Mouse (Mus musculus) cortical plate, adult 2 months (tissue): ENCODE measurements around the gene Csgalnact2. TPM values are rescaled to one million over a fixed set of nuclear protein-coding genes. Genes with fewer than 3 reads are reported as not detected.

Experiments
- H3K27ac ChIP-seq: fragments of 200-500 bp; 2 replicates; pipeline ENCODE4 v1.5.1; 2012; ENCODE audit warnings: low read length, control low read depth, inconsistent platforms; ENCODE audit not compliant: insufficient read depth
- H3K4me1 ChIP-seq: fragments of 200-500 bp; 2 replicates; pipeline ENCODE4 v1.6.1; 2011; ENCODE audit warnings: low read length; ENCODE audit not compliant: control insufficient read depth, insufficient read depth
- H3K4me3 ChIP-seq: fragments of 200-500 bp; 2 replicates; pipeline ENCODE4 v1.5.1; 2011; ENCODE audit warnings: mild to moderate bottlenecking, low read length, control low read depth; ENCODE audit not compliant: insufficient read depth
- CTCF ChIP-seq: fragments of 200-500 bp; IDR thresholded peaks from 2 replicates; pipeline ENCODE4 v1.5.1; 2011; ENCODE audit warnings: mild to moderate bottlenecking, control low read depth, low read length; ENCODE audit not compliant: insufficient read depth; ENCODE audit errors: extremely low read depth
- POLR2A ChIP-seq: fragments of 200-500 bp; IDR thresholded peaks from 2 replicates; pipeline ENCODE4 v1.6.1; 2011; ENCODE audit warnings: mild to moderate bottlenecking, low read length, control low read depth; ENCODE audit not compliant: insufficient read depth; ENCODE audit errors: extremely low read depth
- polyA plus RNA-seq: library from polyadenylated mRNA; depleted of rRNA; stranded (reverse); fragments of >200 nt; gene quantifications from 2 replicates; pipeline ENCODE4 v1.2.3, GENCODE M21; 2012

Gene Csgalnact2
- polyA plus RNA-seq, 1 experiment = 9.1 TPM

DNA sequence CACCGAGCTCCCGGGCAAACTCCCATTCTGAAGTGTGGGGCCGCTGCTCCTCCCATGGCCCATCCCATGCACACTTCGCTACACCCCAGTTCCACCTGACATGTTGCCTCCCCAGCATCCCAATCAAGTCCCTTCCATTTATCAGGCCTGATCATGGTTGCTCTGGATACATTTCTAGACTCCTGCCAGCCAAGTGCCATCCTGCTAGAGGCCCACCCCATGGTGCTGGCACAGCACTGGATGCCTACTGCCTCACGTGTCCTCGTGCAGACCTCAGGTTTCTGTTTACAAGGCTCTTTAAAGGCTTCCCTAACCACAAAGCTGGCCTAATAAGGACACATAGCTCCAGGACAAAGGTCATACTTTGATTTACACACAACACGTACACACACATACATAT lies 32.4 kb upstream of the Csgalnact2 start:
- Histone ChIP-seq H3K27ac (no peak overlapping the region), H3K4me1 (peaks cover 2% of the 10 kb centered on the region), H3K4me3 (no peak overlapping the region)
- TF ChIP-seq POLR2A (no peak), CTCF (no peak)

DNA sequence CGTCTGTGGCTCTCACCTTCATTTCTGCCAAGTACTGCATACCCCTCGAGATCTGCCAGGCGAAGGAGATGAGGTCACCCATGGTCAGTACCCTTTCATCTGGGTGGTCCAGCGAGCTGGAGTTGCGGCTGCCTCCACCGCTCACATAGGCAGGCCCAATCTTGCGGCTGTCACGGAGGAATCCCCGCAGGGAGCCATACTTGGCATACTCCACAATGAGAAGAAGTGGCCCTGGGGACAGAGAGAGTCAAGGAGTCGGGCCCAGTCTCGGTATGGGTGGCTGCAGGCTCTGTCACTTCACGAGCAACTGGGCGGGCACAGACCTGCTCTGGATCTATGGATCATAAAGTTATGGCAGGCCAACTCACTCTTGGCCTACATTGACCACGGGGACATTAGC lies 29.2 kb upstream of the Csgalnact2 start:
- Histone ChIP-seq H3K4me1 (peaks cover 2% of the 10 kb centered on the region), H3K27ac (no peak overlapping the region), H3K4me3 (no peak overlapping the region)
- TF ChIP-seq CTCF (no peak), POLR2A (no peak)

DNA sequence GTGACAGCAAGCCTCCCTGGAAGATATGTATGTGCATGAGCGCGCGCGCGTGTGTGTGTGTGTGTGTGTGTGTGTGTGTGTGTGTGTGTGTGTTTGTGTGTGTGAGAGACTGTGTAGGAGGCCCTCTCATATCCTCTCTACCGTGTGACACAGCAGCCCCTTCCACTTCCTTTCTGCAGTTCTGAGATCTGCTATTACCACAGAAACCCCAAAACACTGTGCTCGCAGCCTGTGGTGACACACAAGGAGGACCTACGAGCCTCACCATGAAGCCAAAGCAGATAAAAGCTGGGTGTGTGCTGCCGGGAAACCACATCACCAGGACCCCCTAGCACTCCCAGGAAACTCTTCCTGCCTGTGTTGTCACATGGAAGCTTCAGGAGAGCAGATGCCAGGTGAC lies 28.1 kb upstream of the Csgalnact2 start:
- peaks cover 2% of the 10 kb centered on the region for H3K4me1 ChIP-seq
- H3K27ac ChIP-seq = no peak overlapping the region
- TF ChIP-seq CTCF (no peak), POLR2A (no peak)
- H3K4me3 ChIP-seq = no peak overlapping the region

DNA sequence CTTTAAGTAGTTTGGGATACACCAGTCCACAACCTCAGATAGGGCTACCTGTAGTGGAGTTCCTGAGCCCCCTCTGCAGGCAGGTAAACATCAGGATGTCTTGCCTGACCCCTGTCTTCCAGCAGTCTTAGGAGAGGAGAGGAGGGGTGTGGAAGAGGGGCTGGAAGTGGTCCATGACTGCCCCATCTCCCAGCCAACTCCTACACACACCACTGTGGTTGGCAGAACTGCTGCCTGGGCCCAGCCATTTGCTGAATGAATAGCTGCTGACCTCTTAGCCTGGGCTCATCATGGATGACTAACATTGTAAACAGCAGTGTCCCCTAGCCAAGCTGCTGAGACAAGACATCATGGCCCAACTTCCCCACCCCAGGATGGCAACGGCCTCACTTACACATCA lies 26.6 kb upstream of the Csgalnact2 start:
- Histone ChIP-seq H3K4me3 (no peak overlapping the region), H3K27ac (no peak overlapping the region), H3K4me1 (peaks cover 2% of the 10 kb centered on the region)
- TF ChIP-seq CTCF (no peak), POLR2A (no peak)

DNA sequence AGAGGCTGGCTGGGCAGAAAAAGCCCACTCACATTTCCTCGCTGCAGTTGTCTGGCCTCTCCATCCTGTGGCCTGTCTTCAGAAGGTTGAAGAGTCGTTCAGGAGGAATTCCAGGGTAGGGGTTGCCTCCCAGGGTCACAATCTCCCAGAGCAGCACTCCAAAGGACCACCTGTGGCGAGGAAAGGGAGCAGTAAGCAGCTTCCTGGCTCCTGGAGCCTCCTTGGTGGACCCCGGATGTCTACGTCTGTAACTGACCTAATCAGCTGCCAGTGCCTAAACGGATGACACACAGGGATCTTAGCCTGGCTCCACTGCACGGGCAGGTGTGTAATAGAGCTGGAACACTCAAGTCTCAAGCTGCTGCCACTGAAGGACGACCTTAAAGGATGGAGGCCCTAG lies 25.8 kb upstream of the Csgalnact2 start:
- TF ChIP-seq POLR2A (no peak), CTCF (no peak)
- Histone ChIP-seq H3K4me3 (no peak overlapping the region), H3K27ac (no peak overlapping the region), H3K4me1 (peaks cover 2% of the 10 kb centered on the region)

DNA sequence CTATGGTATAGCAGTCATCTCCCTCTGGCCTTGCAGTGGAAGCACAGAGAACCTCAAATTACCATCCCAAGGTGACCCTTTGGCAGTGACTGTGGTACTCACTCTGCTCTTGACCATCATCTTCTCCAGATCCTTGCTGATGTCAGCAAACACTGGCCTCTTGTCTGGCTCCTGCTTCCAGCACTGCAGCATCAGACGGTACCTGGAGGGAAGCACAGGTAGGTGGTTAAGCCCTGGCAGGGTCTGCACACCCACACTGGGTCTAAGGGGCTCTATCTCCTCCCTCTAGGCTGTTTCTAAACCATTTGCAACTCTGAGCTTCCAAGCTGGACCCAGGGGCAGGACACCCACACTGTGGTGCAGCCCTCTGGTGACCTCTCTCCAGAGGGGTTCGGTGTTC lies 24.1 kb upstream of the Csgalnact2 start:
- TF ChIP-seq POLR2A (no peak), CTCF (no peak)
- Histone ChIP-seq H3K4me3 (no peak overlapping the region), H3K27ac (no peak overlapping the region), H3K4me1 (peaks cover 2% of the 10 kb centered on the region)

DNA sequence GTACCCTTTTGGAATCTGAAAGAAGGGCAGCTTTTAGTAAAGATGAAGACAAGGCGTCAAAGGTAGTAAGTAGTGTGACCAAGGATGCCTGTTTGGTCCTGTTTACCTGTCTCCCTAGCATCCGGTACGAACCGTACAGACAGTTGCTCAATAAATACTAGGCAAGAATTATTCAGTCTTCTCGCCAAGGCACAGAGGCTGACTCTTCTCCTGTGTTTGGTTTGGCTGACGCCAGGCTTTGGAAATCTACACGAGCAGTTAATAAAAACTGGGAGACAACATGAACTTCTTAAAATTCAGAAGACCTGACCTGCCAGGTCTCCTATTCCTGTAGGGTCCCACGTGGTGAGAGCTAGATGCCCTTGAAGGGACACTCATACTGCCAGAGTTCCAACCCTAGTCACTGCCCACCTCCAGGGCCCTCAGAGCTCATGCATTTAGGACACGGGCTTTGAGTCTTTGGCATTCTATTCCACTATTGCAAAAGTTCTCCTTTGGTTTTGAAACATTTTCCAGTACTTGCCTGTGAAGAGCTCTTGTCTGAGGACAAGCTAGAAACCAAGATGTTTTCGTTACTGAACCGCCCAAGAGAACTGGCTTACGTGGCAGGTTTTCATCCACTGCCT lies 23.6 kb upstream of the Csgalnact2 start:
- peaks cover 2% of the 10 kb centered on the region for H3K4me1 ChIP-seq
- no peak overlapping the region for H3K4me3 ChIP-seq
- TF ChIP-seq POLR2A (no peak), CTCF (no peak)
- no peak overlapping the region for H3K27ac ChIP-seq

DNA sequence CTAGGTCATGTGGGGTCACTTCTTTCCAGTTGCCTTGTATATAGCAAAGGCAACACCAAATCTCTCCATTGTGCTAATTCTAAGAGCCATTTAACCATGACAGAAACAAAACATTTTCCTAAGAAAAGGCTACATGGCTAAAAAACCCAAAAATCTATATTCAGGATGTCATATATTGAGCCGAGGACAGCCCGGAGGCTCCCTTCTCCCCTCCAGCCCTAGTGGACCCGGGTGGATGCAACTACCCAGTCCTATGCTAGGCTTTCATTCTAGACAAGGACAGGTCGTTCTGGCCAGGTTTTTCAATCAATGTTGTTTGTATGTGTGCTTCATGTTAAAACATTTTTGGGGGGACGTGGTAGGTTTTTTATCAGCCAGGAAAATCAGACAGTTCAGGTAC lies 14.2 kb upstream of the Csgalnact2 start:
- no peak for TF ChIP-seq POLR2A
- TF ChIP-seq CTCF = no peak
- Histone ChIP-seq H3K4me3 (no peak overlapping the region), H3K4me1 (no peaks in the 10 kb centered on the region), H3K27ac (no peak overlapping the region)

DNA sequence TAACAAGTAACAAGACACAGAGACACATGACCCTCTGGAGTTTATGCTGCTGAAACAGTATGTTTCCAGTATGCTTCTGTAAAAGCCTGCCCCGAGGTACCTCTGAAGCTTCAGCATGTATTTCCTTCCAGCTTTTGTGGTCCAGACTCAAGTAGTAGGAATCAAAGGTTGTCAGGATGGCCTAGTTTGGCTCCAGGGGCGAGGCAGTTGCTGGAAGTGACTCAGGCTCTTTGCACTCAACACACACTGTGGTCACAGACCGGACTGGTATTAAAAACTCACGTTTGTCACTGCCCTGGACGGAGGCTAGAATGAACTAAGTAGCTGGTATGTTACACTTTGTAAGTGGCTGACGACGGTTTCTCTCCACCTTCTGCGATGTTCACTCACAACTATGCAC lies 12.0 kb upstream of the Csgalnact2 start:
- TF ChIP-seq CTCF (no peak), POLR2A (no peak)
- Histone ChIP-seq H3K4me3 (no peak overlapping the region), H3K27ac (no peak overlapping the region), H3K4me1 (no peaks in the 10 kb centered on the region)

DNA sequence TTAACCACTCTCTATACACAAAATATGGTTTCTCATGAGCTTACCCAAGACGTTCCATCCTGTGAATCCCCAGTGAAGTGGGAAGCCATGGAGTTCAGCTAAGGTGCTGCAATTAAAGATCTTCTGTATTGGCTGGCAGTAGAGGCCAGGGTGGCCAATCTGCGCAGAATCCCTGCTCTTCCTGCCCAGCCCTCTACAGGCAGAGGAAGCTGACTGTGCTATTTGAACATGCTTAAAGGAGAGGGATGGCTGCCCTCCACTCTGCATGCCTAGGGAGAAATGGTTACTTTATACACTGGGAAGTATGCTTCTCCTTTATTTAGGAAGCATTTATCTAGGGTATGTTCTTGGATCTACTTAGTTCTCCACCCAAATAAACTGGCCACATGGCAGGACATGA lies 11.6 kb upstream of the Csgalnact2 start:
- Histone ChIP-seq H3K4me3 (no peak overlapping the region), H3K27ac (no peak overlapping the region), H3K4me1 (no peaks in the 10 kb centered on the region)
- no peak for TF ChIP-seq CTCF
- no peak for TF ChIP-seq POLR2A

DNA sequence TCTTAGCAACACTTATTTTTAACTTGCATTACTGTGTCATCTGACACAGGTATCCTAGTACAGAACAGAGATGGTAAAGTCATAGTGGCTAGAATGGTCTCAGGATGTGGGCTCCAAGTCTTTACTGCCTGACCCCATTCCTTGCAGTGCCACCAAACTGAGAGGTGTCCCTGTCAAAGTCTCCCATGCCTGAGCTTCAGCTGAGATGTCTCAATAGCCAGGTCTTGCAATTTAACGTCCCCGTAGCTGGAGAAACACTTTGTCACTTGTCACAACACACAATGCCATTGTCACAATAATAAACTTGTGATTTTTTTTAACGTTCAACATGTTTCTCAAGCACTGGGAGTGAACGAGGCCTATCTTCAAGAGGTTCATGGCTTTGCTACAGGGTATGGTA lies 11.2 kb upstream of the Csgalnact2 start:
- TF ChIP-seq CTCF (no peak), POLR2A (no peak)
- H3K4me1 ChIP-seq = no peaks in the 10 kb centered on the region

More for the DNA sequence above, 11.2 kb upstream of the Csgalnact2 start:
- no peak overlapping the region for H3K27ac ChIP-seq
- no peak overlapping the region for H3K4me3 ChIP-seq
